Mouse (Mus musculus) layer of hippocampus, adult 18-20 months (tissue): ENCODE data around the gene Slc35e3. TPM values are rescaled to one million over a fixed set of nuclear protein-coding genes. Genes with fewer than 3 reads are reported as not detected.

Source experiments
- DNase-seq, 2 experiments: peaks; one replicate each; pipeline ENCODE4 v3.0.0; 2022; ENCODE audit warnings: low spot score in 2 of 2
- total RNA-seq, 2 experiments: library from RNA; stranded (reverse); gene quantifications; 2 replicates each; pipeline ENCODE4 v1.2.3; 2021

Gene Slc35e3
- total RNA-seq, 2 experiments from 2014 or later: 31.1 to 32.5 TPM

DNA sequence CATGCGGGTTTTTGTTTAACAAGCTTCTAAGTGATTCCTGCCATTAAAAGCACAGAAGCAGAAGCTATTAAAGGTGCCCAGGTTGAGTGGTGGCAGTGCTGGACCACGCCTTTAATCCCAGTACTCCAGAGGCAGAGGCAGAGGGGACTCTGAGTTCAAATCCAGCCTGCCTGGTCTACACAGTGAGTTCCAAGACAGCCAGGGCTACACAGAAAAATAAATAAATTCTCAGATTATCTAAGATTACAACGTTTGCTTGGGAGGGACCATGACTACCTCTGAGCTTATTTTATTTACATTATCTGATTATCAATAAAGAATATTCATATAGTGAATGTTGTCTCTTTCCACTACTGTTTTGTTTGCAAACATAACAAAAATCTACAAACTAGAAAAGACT is 59.1 kb downstream of the Slc35e3 start:
- no peak for DNase-seq

DNA sequence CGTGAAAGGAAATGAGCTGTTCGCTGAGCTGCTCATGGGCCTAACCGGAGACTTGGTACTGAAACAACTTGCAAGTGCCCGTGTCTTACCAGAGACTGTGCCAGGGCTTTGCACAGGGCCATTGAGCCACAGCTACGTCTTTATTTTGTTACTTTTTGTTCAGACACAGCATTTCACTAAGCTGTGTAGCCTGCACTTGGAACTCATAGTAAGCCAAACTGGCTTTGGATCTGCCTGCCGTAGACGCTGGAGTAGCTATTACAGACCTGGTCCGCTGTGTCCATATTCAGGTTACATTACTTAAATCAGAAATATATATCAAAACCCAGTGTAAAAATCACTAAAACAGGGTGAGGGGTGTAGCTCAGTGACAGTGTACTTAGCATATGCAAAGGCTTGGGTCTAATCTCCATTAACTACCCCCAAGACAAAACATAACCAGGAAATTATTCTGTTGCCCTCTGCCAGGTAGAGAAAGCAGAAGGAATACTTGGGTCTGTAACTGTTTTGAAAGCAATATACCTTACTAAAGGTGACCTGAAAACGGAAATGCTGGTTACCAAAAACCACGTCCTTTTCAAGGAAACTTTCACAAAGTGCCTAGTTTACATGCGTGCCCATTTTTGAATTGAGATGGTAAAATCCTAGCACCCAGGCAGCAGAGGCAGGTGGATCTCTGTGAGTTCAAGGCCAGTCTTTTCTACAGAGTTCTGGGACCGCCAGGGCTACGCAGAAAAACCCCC is 60.1 kb downstream of the Slc35e3 start:
- DNase-seq: no peak

- no peak for DNase-seq
These were observed 60.9 kb downstream of the Slc35e3 start for GRCm38 (mm10) chr10:117685171-117685848.

DNA sequence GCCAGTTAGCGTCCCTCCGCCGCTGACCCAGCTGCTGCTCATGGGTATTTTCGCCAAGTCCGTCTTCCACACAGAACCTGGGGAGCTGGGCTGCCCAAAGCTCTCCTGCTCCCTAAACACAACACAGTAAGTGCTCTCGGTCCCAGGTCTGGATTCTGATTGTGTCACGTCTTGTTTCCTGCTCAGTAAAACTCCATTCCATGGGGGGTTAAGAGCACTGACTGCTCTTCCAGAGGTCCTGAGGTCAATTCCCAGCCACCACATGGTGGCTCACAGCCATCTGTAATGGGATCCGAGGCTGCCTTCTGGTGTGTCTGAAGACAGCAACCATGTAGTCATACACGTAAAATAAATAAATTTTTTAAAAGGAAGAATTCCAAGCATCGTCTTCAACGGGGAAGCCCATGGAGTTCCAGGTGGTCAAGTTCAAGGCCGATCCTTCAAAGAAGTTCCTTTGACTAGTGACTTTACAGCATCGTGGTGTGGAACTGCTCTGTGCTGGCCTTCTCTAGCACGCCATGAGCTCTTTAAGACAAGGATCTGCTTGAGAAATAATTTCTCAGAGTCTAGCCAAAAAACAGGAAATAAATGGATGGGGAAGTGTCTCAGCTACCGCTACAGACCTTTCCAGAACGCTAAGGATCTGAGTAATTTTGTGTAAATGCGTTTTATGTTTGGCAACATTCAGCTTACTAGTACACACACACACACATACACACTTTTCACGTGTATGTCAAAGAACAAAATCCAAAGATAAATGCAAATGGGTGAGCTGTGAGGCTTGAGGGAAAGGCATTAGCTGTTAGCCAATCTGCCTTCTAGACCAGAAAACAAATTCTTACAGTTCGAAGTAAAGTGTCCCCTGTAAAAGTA is 61.6 kb downstream of the Slc35e3 start:
- no peak for DNase-seq

- DNase-seq: no peak
These were observed 62.5 kb downstream of the Slc35e3 start for GRCm38 (mm10) chr10:117683734-117684037.

Other genes starting within 250 kb of the Slc35e3 start
- 10 to 100 TPM in 1 of 2 experiments, 1 to 10 TPM in 1; 8.6 to 10.7 TPM for gene Cpm, start 116.9 kb downstream of the Slc35e3 start, total RNA-seq
- 10 to 100 TPM; 54.3 to 61.9 TPM for gene Mdm2, start 35.6 kb downstream of the Slc35e3 start, total RNA-seq
- gene Nup107, start 46.3 kb upstream of the Slc35e3 start, total RNA-seq: 10 to 100 TPM; 13.8 to 14.1 TPM
- 10 to 100 TPM; 55.5 to 59.5 TPM for gene Rap1b, start 99.7 kb upstream of the Slc35e3 start, total RNA-seq